Mouse (Mus musculus) thymus, adult 2 months (tissue): Measurements from ENCODE around the gene Cpm. TPM values are rescaled to one million over a fixed set of nuclear protein-coding genes. Genes with fewer than 3 reads are reported as not detected.

Experiments used
- DNase-seq: peaks from one replicate; pipeline ENCODE4 v3.0.0; 2021
- H3K27ac ChIP-seq: fragments of 200-500 bp; 2 replicates; pipeline ENCODE4 v1.5.1; 2012; ENCODE audit warnings: low read length, control low read depth; ENCODE audit not compliant: control insufficient read depth, insufficient read depth
- H3K27me3 ChIP-seq: fragments of 200-500 bp; 2 replicates; pipeline ENCODE4 v1.6.1; 2012; ENCODE audit warnings: mild to moderate bottlenecking, low read length, moderate library complexity, mixed read lengths; ENCODE audit not compliant: control insufficient read depth, insufficient read depth
- H3K36me3 ChIP-seq: fragments of 200-500 bp; 2 replicates; pipeline ENCODE4 v1.6.1; 2012; ENCODE audit warnings: mild to moderate bottlenecking, low read length, moderate library complexity; ENCODE audit not compliant: control insufficient read depth, insufficient read depth
- H3K4me1 ChIP-seq: fragments of 200-500 bp; replicated peaks from 2 replicates; pipeline ENCODE4 v1.6.1; 2012; ENCODE audit warnings: low read length; ENCODE audit not compliant: control insufficient read depth, insufficient read depth
- H3K4me3 ChIP-seq: fragments of 200-500 bp; 2 replicates; pipeline ENCODE4 v1.5.1; 2012; ENCODE audit warnings: mild to moderate bottlenecking, low read length, control low read depth, moderate library complexity; ENCODE audit not compliant: control insufficient read depth, insufficient read depth
- CTCF ChIP-seq: fragments of 200-500 bp; IDR thresholded peaks from 2 replicates; pipeline ENCODE4 v1.5.1; 2012; ENCODE audit warnings: mild to moderate bottlenecking, control low read depth, low read length, moderate library complexity, borderline replicate concordance; ENCODE audit not compliant: control insufficient read depth, poor library complexity, insufficient read depth; ENCODE audit errors: extremely low read depth
- POLR2A ChIP-seq: fragments of 200-500 bp; IDR thresholded peaks from 2 replicates; pipeline ENCODE4 v1.6.1; 2012; ENCODE audit warnings: mild to moderate bottlenecking, low read length, control low read depth, moderate library complexity; ENCODE audit not compliant: control insufficient read depth, poor library complexity, insufficient read depth; ENCODE audit errors: extremely low read depth
- WGBS: fragments of 180-500 bp; shearing (Covaris S2); methylation state at CpG from one replicate; pipeline ENCODE4 v1.1.7; 2018; 5-methylcytosine and 5-hydroxymethylcytosine counted together
- polyA plus RNA-seq: library from polyadenylated mRNA; depleted of rRNA; stranded (reverse); fragments of >200 nt; gene quantifications from 2 replicates; pipeline ENCODE4 v1.2.3, GENCODE M21; 2012

The Cpm gene
- polyA plus RNA-seq, 1 experiment, result 3.2 TPM

GRCm38 (mm10) chr10:117724804-117725361 is 95.6 kb downstream of the Cpm start:
- Histone ChIP-seq H3K4me3 (no peak overlapping the region), H3K27me3 (no peaks in the 10 kb centered on the region), H3K27ac (no peak overlapping the region), H3K4me1 (no peaks in the 10 kb centered on the region), H3K36me3 (no peaks in the 10 kb centered on the region)
- WGBS, result 95% methylated on average over 3 of the region's 3 CpGs
- DNase-seq, result no peak
- TF ChIP-seq CTCF, result no peak
- TF ChIP-seq POLR2A, result no peak

DNA sequence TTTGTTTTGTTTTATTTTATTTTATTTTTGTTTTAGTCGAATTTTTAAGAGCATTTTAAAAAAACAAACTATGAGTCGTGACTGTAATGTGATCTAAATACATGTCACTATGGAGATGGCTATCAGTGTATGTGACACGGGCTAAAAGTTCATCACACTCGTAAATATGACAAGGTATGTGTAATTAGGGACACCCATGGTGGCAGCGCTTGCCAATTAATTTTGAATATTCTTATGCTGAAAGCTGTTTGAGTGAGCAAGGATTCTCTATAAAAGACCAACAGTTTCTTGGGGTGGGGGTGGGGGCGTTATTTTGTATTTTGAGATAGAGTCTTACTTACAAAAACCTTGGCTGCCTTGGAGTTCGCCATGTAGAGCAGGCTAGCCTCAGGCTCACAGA is 96.4 kb downstream of the Cpm start:
- H3K4me3 ChIP-seq, result no peak overlapping the region
- H3K36me3 ChIP-seq, result no peaks in the 10 kb centered on the region
- H3K4me1 ChIP-seq, result no peaks in the 10 kb centered on the region
- H3K27me3 ChIP-seq, result no peaks in the 10 kb centered on the region
- no peak for DNase-seq
- TF ChIP-seq POLR2A (no peak), CTCF (no peak)
- H3K27ac ChIP-seq, result no peak overlapping the region
- WGBS, result 88% methylated on average over 7 of the region's 7 CpGs

DNA sequence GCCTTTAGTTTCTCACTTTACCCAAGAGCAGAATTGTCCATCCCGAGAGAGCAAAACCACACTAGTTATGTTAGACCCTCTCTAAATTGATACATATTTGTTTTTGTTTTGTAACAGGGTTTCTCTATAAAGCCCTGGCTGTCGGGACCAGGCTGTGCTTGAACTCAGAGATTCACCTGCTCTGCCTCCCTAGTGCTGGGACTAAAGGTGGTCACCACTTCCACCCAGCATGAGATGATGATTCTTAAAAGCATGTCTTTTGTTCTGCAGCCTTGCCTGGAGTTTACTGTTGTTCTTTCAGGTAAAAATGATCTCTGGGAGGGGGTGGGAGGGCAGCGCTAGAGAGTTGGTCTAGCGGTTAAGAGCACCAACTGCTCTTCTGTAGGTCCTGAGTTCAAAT is 97.0 kb downstream of the Cpm start:
- DNase-seq, result no peak
- Histone ChIP-seq H3K36me3 (no peaks in the 10 kb centered on the region), H3K4me3 (no peak overlapping the region), H3K27me3 (no peaks in the 10 kb centered on the region), H3K27ac (no peak overlapping the region), H3K4me1 (no peaks in the 10 kb centered on the region)
- 93% methylated on average over 4 of the region's 4 CpGs for whole genome bisulfite sequencing
- no peak for TF ChIP-seq POLR2A
- no peak for TF ChIP-seq CTCF

DNA sequence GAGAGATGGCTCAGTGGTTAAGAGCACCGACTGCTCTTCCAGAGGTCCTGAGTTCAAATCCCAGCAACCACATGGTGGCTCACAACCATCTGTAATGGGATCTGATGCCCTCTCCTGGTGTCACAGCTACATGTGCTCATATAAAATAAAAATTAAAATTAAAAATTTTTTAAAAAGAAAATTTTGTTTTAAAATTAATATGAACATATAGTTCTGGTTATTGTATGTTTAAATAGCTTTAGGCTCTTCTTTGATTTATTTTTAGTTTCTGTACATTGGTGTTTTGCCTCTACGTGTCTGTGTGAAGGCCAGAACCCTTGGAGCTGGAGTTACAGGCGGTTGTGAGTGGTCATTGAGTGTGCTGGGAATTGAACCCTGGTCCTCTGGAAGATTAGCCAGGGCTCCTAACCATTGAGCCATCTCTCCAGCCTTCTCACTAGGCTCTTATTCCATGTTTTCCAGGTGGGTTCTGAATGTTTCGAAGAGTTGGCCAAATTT is 97.6 kb downstream of the Cpm start:
- Histone ChIP-seq H3K4me3 (no peak overlapping the region), H3K27ac (no peak overlapping the region), H3K4me1 (0 out of 2 replicates have a peak, but pooled peaks cover 2% of the 10 kb centered on the region), H3K36me3 (no peaks in the 10 kb centered on the region), H3K27me3 (no peaks in the 10 kb centered on the region)
- TF ChIP-seq POLR2A (no peak), CTCF (no peak)
- 96% methylated on average over 4 of the region's 4 CpGs for WGBS
- no peak for DNase-seq

- Histone ChIP-seq H3K4me1 (0 out of 2 replicates have a peak, but pooled peaks cover 2% of the 10 kb centered on the region), H3K4me3 (no peak overlapping the region), H3K36me3 (no peaks in the 10 kb centered on the region), H3K27ac (no peak overlapping the region), H3K27me3 (no peaks in the 10 kb centered on the region)
- TF ChIP-seq CTCF, result no peak
- TF ChIP-seq POLR2A, result no peak
- 93% methylated on average over 9 of the region's 9 CpGs for WGBS
- no peak for DNase-seq
Measured at GRCm38 (mm10) chr10:117727518-117728110, 98.3 kb downstream of the Cpm start.

DNA sequence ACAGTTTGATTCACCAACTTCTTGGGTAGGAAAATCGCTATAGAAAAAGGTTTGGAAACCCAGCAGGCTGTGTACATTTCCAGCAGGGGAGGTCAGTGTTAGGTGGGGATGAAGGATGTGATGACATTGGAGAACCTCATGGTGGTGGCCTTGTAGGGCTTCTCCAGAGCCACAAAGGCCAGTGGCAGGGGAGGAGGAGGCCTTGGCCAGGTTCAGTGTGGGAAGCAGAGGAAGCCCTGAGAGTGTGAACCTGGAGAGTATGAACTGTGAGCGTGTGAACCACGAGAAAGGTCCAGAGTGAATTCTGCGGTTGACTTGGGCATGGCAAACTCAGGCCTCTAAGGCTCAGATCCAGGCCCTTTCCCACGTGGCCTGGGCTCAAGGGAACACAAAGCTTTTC is 99.3 kb downstream of the Cpm start:
- TF ChIP-seq POLR2A (no peak), CTCF (no peak)
- Histone ChIP-seq H3K27ac (no peak overlapping the region), H3K27me3 (no peaks in the 10 kb centered on the region), H3K36me3 (no peaks in the 10 kb centered on the region), H3K4me3 (no peak overlapping the region), H3K4me1 (0 out of 2 replicates have a peak, but pooled peaks cover 2% of the 10 kb centered on the region)
- 89% methylated on average over 5 of the region's 5 CpGs for WGBS
- no peak for DNase-seq
